Mouse (Mus musculus) MEL (cell line): ENCODE results near the gene Vmn1r205.
"Not testable (repeated sequence)": the region's sequence is repeated elsewhere in the genome, so short reads cannot be mapped to it uniquely, and the experiment has no call there.

Source experiments
- CTCF ChIP-seq, 3 experiments: IDR thresholded peaks in 2 of 3; conservative IDR thresholded peaks in 1 of 3; 2 replicates each; pipeline ENCODE4 v1.5.1; 2011 to 2012; ENCODE audit warnings: low read length in 3 of 3, low read depth in 2 of 3, mild to moderate bottlenecking in 2 of 3, improper control_type of control experiment in 1 of 3, inconsistent platforms in 1 of 3, mixed read lengths in 1 of 3, moderate library complexity in 1 of 3; ENCODE audit not compliant: control insufficient read depth in 1 of 3, insufficient read depth in 1 of 3, poor library complexity in 1 of 3, severe bottlenecking in 1 of 3
- KAT2A ChIP-seq: conservative IDR thresholded peaks from 2 replicates; pipeline ENCODE4 v1.6.1; 2012; ENCODE audit warnings: low read depth, low read length, improper control_type of control experiment, inconsistent platforms
- MAX ChIP-seq: IDR thresholded peaks from 2 replicates; pipeline ENCODE4 v1.6.1; 2011; ENCODE audit warnings: low read length, improper control_type of control experiment
- POLR2A ChIP-seq, 2 experiments: IDR thresholded peaks; 2 replicates each; pipeline ENCODE4 v1.6.1; 2011 to 2012; ENCODE audit warnings: low read length in 2 of 2, mild to moderate bottlenecking in 2 of 2, control low read depth in 1 of 2, improper control_type of control experiment in 1 of 2, low read depth in 1 of 2, moderate library complexity in 1 of 2; ENCODE audit not compliant: control insufficient read depth in 1 of 2, insufficient read depth in 1 of 2, poor library complexity in 1 of 2
- SIN3A ChIP-seq: IDR thresholded peaks from 2 replicates; pipeline ENCODE4 v1.6.1; 2012; ENCODE audit warnings: low read length, improper control_type of control experiment, inconsistent platforms
- ZC3H11A ChIP-seq: IDR thresholded peaks from 2 replicates; pipeline ENCODE4 v1.6.1; 2012; ENCODE audit warnings: low read depth, mild to moderate bottlenecking, inconsistent platforms, low read length, improper control_type of control experiment
- ZKSCAN1 ChIP-seq: IDR thresholded peaks from 2 replicates; pipeline ENCODE4 v1.6.1; 2012; ENCODE audit warnings: low read depth, mild to moderate bottlenecking, inconsistent platforms, low read length, improper control_type of control experiment, moderate library complexity

GRCm38 (mm10) chr13:22574911-22575310, 17.9 kb downstream of the Vmn1r205 start:
- TF ChIP-seq POLR2A (IDR thresholded peaks at IDR 0.05; ENCODE audit: control insufficient read depth in 1 of 2, insufficient read depth in 1 of 2, low read depth in 1 of 2, low read length in 2 of 2, poor library complexity in 1 of 2); KAT2A; CTCF (IDR thresholded peaks at IDR 0.05 in 2 of 3, conservative IDR thresholded peaks at IDR 0.05 in 1 of 3; ENCODE audit: control insufficient read depth in 1 of 3, insufficient read depth in 1 of 3, low read depth in 2 of 3, low read length in 3 of 3, poor library complexity in 1 of 3, severe bottlenecking in 1 of 3); ZC3H11A; ZKSCAN1; MAX; SIN3A: not testable (repeated sequence)
